Mouse (Mus musculus) olfactory bulb, adult 2 months (tissue): Measurements from ENCODE around the gene Chka. TPM values are rescaled to one million over a fixed set of nuclear protein-coding genes. Genes with fewer than 3 reads are reported as not detected.
A peak's percentile ranks its signal among the peaks of the same experiment; 100 is the strongest.

ENCODE experiments used
- H3K27ac ChIP-seq: fragments of 200-500 bp; 2 replicates; pipeline ENCODE4 v1.5.1; 2012; ENCODE audit warnings: low read depth, low read length; ENCODE audit not compliant: insufficient read depth
- H3K4me1 ChIP-seq: fragments of 200-500 bp; 2 replicates; pipeline ENCODE4 v1.6.1; 2012; ENCODE audit warnings: low read length; ENCODE audit not compliant: control insufficient read depth, insufficient read depth
- H3K4me3 ChIP-seq: fragments of 200-500 bp; 2 replicates; pipeline ENCODE4 v1.5.1; 2012; ENCODE audit warnings: mild to moderate bottlenecking, low read depth, low read length, moderate library complexity; ENCODE audit not compliant: insufficient read depth
- CTCF ChIP-seq: fragments of 200-500 bp; IDR thresholded peaks from 2 replicates; pipeline ENCODE4 v1.5.1; 2012; ENCODE audit warnings: low read depth, mild to moderate bottlenecking, low read length, moderate library complexity; ENCODE audit not compliant: insufficient read depth
- POLR2A ChIP-seq: fragments of 200-500 bp; IDR thresholded peaks from 2 replicates; pipeline ENCODE4 v1.6.1; 2012; ENCODE audit warnings: mild to moderate bottlenecking, low read depth, low read length, moderate library complexity; ENCODE audit not compliant: insufficient read depth
- WGBS: fragments of 180-500 bp; shearing (Covaris S2); methylation state at CpG from one replicate; pipeline ENCODE4 v1.1.7; 2018; 5-methylcytosine and 5-hydroxymethylcytosine counted together
- polyA plus RNA-seq: library from polyadenylated mRNA; stranded (reverse); fragments of >200 nt; gene quantifications from 2 replicates; pipeline ENCODE4 v1.2.4, GENCODE M21; 2012; ENCODE audit warnings: low replicate concordance; ENCODE audit not compliant: missing spikeins, insufficient read depth, insufficient read length

The Chka gene
- not detected in 2 replicates for polyA plus RNA-seq

DNA sequence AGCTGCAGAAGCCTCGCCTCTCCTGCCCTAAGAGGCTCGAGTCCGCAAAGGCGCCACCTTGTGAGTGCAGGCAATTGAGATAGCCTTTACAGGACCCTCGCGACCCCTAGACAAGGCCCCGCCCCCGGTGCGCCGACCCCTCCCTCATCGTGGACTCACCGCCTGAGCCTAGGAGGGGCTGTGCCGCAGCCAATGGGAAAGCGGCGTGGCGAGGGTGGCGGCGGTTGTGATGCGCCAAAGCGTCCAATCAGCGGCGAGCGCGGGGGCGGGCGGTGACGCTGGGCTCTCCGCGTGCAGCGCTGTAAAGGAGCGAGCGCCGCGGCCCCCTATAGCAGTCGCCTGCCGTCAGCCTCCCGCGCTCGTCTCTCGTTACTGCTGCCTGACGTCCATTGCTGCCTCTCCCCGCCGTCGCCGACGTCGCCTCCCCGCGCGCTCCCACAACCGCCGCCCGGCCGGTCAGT is at the start of gene Chka:
TSS of gene Chka (plus strand) at position 272 of the 461 bp plus-strand sequence.
- WGBS, result under 1% methylated on average over 54 of the region's 54 CpGs
- Histone ChIP-seq H3K4me1 (peaks cover 15% of the 10 kb centered on the region), H3K27ac (peak within 1 kb of the TSS; percentile 92), H3K4me3 (peak within 1 kb of the TSS; percentile 76)
- TF ChIP-seq POLR2A, result peak; percentile 100
- no peak for TF ChIP-seq CTCF

DNA sequence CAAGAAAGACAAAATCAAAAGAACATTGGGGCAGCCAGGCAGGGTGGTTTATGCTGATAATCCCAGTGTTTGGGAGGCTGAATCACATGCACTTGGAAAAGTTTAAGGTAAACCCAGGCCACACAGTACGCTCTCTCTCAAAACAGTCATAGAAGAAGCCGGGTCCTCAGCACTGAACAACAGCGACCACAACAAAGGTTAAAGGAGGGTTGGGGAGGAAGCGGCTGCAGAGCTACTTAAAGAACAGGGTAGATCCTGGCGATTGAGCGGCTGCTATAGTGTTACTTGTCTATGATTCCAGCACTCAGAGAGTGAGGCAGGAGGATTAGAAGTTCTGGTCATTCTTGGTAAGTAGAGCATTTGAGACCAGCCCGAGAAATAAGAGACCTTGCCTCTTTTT is 46.0 kb upstream of the Chka start:
- TF ChIP-seq POLR2A (no peak), CTCF (no peak)
- Histone ChIP-seq H3K27ac (no peak overlapping the region), H3K4me1 (no peaks in the 10 kb centered on the region), H3K4me3 (no peak overlapping the region)
- 84% methylated on average over 7 of the region's 7 CpGs for WGBS

DNA sequence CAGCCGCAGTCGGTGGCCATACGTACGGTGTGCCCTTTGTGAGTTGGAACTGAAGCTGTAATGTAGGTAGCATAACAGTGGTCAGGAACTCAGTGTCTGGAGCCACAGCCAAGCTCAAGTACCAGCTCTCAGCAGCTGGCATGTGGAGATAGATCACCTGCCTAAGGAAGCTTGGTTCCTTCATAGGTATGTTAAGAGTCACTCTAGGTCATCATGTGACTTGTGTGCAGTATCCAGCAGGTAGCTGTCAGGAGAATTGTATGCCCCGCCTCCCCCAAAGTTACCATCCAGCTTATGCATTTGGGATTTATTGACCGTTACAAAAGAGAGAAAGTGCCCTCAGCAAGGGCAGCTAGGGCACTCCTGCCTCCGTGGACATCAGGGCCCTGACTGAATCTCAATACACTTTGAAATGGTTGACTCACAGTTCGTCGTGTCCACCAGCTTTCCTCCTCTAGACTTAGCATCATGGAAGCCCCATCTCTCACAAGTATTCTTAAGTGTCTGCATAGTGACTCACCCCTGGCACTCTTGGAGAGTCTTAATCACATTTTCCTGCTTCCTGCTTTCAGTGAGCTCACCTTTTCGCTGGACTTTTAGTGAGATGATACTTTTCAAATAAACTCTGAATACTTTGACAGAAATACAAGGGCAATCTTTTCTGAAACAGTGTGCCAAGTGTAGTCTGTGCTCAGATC is 40.9 kb upstream of the Chka start:
- Histone ChIP-seq H3K4me3 (no peak overlapping the region), H3K27ac (no peak overlapping the region), H3K4me1 (peaks cover 7% of the 10 kb centered on the region)
- WGBS, result 89% methylated on average over 10 of the region's 10 CpGs
- TF ChIP-seq CTCF (no peak), POLR2A (no peak)

DNA sequence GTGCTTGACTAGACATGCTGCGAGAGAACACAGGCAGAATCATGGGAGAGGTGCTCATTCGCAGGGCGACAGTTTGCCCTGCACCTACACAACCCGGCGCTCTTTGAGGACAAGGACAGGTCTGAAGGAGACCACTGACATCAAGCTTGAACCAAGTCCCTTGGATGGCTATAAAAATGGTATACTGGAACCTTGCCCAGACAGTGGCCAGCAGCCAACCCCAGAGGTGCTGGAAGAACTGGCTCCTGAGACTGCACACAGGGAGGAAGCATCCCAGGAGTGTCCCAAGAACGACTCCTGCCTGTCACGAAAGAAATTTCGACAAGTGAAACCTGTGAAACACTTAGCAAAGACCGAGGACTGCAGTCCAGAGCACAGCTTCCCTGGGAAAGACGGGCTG is 37.1 kb upstream of the Chka start:
- no peak for TF ChIP-seq POLR2A
- no peak for TF ChIP-seq CTCF
- Histone ChIP-seq H3K4me1 (peaks cover 7% of the 10 kb centered on the region), H3K4me3 (no peak overlapping the region), H3K27ac (no peak overlapping the region)
- 83% methylated on average over 10 of the region's 10 CpGs for WGBS

DNA sequence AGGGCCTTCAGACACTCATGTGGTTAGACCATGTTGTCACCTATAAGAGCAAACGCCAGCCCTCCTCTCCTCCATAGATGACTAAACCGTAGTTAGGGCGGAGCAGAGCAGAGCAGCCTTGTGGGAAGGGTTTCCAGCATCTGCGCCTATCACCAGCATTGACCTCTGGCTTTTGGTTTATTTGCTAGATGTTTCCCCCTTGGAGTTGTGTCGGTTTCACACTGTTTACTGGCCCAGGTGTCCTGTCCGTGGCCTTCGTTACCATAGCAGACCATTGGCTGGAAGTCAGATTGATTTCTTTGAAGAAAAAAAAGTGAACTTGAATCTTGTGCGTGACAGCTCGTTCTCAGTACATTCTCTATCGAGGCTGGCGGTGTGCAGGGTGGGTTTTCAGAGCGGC is 35.7 kb upstream of the Chka start:
- no peak for TF ChIP-seq CTCF
- no peak for TF ChIP-seq POLR2A
- WGBS, result 72% methylated on average over 12 of the region's 12 CpGs
- Histone ChIP-seq H3K27ac (no peak overlapping the region), H3K4me3 (no peak overlapping the region), H3K4me1 (peaks cover 7% of the 10 kb centered on the region)

DNA sequence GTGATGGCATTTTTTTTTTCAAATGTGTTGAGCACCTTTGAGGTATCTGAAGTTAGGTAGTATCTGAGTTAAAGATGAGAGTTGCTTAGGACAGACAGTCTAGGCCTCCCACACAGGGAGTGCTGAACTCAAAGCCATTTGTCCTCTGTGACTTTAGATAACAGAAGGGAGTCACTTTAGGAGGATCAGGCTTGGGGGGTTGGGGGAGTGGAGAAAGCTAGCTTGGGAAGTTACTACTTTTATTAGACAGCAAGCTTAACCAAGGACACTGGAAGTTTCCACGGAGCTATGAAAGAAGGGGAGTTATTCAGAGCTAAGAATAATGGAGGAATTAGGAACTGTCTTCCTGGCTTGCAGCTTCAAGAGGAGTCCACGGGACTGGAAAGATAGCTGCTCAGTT is 32.5 kb upstream of the Chka start:
- H3K4me3 ChIP-seq, result no peak overlapping the region
- H3K27ac ChIP-seq, result no peak overlapping the region
- H3K4me1 ChIP-seq, result peaks cover 7% of the 10 kb centered on the region
- TF ChIP-seq CTCF, result no peak
- no peak for TF ChIP-seq POLR2A
- WGBS, result 49% methylated on average over 2 of the region's 2 CpGs

DNA sequence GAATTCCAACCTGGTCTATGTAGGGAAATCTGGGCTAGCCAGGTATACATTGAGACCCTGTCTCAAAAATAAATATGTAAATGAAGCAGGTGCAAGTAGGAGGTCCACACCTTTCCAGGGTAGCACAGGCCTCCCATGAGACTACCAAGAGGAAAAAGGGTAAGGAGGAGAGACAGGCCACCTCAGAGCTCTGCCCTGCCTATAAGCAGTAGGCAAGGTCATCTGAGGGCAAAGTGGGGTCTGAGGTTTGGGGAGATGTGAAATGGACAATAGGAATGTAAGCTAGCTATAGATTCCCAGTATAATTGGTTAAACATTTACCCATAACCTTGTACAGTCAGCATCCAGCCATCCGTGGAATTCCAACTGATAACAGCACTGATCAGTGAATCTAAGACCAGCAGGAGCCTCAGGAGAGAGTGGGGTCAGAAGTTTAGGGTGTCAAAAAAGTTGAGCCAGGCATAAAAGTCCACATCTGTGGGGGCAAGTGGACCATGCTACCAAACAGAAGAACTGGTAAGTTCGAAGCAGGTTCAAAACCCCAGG is 31.6 kb upstream of the Chka start:
- H3K27ac ChIP-seq, result no peak overlapping the region
- 86% methylated on average over 2 of the region's 2 CpGs for WGBS
- H3K4me3 ChIP-seq, result no peak overlapping the region
- peaks cover 3% of the 10 kb centered on the region for H3K4me1 ChIP-seq
- TF ChIP-seq CTCF, result no peak
- no peak for TF ChIP-seq POLR2A

DNA sequence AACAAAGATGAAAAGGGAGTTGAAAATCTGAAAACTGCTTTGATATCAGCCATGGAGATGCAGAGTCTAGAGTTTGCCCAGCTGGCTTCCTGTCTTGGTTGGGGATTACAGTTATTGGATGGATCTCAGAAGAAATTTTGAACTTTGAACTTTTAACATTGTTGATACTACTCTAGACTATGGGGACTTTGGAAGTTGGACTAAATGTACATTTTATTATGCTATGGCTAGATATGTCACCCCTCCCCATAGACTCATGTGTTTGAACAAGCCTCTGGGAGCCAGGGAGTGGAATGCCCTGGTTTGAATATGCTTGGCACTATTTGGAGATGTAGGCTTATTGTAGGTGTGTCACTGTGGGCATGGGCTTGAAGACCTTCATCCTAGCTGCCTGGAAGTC is 26.5 kb upstream of the Chka start:
- H3K27ac ChIP-seq, result no peak overlapping the region
- H3K4me1 ChIP-seq, result no peaks in the 10 kb centered on the region
- TF ChIP-seq POLR2A, result no peak
- no peak for TF ChIP-seq CTCF
- H3K4me3 ChIP-seq, result no peak overlapping the region

DNA sequence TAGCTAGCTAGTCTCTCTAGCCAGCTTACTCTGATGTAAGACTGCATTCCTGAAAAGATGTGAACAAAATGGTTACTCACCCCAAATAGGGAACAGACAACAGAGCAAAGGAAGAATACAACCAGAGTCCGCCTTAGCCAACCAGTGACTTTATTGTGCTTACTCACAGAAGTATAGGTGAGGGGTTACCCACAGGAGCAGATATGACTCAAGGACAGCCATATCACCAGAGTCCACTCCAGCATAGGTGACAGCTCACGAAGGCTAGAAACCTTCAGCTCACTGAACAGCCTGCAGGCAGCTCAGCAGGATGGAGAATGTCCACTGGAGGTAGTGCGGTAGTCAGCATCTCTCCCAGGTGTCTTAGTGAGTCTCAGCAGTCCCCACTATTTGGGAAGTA is 21.7 kb upstream of the Chka start:
- H3K4me3 ChIP-seq, result no peak overlapping the region
- 87% methylated on average over 3 of the region's 3 CpGs for WGBS
- no peak for TF ChIP-seq POLR2A
- TF ChIP-seq CTCF, result no peak
- no peak overlapping the region for H3K27ac ChIP-seq
- peaks cover 4% of the 10 kb centered on the region; the same call in 1 of the 2 replicates for H3K4me1 ChIP-seq

DNA sequence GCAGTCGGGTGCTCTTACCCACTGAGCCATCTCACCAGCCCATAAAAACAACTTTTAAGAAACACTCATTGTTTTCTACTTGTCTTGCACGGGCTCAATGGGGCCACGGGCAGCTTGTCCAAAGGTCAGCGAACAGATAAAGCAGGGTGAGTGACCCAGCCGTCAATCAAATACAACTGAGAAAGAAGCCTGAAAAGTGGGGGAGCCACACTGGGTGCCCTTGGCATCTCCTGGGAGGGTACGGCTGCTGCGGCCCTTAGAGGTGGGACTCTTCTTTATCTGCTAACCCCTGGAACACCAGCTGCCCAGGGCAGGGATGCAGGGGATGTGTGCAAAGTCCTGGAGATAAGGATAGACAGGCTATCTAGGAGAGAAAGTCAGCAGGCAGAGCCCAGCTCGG is 19.9 kb upstream of the Chka start:
- H3K4me1 ChIP-seq, result peaks cover 4% of the 10 kb centered on the region; the same call in 1 of the 2 replicates
- 87% methylated on average over 8 of the region's 8 CpGs for whole genome bisulfite sequencing
- no peak overlapping the region for H3K27ac ChIP-seq
- TF ChIP-seq POLR2A (no peak), CTCF (no peak)
- no peak overlapping the region for H3K4me3 ChIP-seq
